Mouse (Mus musculus) inflammation-experienced regulatory T-cells, adult 6 months (primary cell): ENCODE data around the gene Hfm1. TPM values are rescaled to one million over a fixed set of nuclear protein-coding genes. Genes with fewer than 3 reads are reported as not detected.

ENCODE experiments used
- ATAC-seq: one replicate; pipeline ENCODE4 v1.8.0; 2017
- polyA plus RNA-seq, 3 experiments: library from polyadenylated mRNA; unstranded; fragments of 100-300 nt; shearing (Covaris generic); gene quantifications; one replicate each; pipeline ENCODE4 v1.2.1; 2017

Gene Hfm1
- polyA plus RNA-seq, result not detected

DNA sequence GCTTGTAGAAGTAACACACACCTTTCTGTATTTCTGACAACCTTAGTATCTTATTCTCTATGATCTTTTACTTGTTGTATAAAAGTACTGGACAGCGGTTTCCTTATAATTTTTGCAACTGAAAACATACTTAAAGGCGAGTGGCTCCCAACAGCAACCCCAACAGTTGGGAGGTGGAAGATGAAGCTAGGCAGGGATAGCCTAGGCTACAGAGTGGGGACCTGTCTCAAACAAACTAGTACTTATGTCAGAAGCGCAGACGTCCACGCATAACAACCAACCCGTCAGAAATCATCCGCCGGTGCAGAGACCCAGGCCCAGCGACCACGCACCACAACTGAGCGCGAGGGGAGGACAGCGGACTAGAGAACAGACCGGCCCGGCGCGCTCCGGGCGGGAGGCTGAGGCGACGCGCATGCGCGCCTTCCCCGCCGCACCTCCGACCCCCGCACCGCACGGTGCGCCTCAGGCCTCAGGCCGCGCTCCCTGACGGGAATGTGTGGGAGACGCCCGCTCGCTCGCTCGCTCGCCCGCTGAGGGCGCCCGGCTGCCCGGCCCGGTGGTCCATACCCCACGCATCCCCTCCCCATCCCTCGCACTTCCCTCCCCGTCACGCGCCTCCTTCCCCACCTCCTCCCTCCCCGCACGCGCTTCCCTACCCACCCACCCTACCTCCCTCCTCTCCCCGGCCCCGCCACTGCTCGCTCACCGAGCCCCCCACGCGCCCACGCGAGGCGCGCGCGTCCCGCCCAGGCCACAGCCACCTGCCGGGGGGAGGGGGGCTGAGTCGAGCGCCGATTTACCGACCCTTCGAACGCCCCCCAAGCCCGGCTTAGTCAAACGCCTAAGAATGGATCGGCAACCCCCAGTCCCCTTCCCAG, at the start of gene Hfm1:
Gene Hfm1, minus strand, starts transcription at position 834 of the 881 bp plus-strand sequence.
- peak; percentile 41 for ATAC-seq

DNA sequence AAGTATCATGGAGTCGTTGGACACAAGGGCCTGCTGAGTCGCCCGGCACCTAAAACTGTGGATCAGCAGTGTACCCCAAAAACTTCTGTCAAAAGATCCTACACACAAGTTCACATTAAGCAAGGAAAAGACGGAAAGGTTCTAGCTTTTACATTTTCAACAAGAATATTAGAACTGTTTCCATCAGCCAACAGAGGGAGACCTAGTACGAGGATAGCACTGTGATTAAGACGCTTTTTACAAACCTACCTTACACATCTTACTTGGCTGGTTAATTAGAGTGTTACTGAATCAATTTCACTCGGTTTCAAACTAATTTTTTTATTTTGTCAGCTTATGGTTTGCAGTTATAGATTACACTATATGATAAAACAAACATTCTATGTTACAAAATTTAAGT, 47.8 kb upstream of the Hfm1 start:
- no peak for ATAC-seq

DNA sequence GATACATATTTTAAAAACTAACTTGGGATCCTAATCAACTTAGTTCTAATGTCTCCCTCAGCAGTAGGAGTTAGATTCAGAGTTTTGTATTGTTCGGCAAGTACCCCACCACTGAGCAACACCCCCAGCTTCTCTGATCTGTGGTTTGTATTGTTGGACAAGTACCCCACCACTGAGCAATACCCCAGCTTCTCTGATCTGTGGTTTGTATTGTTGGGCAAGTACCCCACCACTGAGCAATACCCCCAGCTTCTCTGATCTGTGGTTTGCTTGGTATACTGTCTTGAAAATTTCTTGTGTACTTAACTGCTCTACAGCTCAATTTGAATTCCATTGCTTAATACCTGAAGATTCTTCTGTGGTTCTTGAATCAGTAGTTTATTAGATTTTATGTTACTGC, 41.5 kb upstream of the Hfm1 start:
- no peak for ATAC-seq

DNA sequence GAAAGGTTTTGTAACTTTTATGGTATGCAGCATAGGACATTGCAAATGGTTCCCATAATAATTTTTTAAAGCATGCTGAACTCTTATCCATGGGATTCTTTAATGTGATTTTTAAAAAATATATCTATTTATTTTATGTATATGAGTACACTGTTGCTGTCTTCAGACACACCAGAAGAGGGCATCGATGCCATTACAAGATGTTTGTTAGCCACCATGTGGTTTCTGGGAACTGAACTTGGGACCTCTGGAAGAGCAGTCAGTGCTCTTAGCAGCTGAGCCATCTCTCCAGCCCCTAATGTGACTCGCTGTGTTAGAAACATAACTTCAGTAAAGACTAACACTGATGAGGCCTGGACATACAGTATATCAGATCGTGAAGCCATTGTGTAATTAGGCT, 40.3 kb upstream of the Hfm1 start:
- no peak for ATAC-seq

DNA sequence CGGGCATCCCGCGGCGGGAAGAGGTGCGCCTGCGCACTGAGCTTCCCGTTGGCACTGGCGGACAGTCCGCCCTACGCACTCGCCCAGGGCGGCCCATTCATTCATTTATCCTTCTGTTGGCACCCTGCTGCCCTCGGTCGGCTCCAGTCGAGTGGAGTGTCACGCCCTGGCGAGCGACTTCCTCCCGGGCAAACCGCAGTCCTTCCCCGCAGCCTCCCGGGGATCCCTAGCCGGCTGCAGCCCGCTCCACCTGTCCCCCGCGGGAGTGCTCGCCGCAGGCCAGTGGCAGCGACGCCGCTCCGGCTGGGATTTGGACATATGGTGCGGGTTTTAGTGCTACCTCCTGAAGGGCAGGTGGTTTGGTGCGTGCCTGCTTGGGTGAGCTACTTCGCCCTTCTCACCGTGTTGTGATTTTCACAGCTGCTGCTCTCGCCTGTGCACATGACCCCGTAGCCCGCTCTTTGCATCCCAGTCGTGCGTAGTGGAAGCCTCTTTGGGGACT, 38.4 kb upstream of the Hfm1 start:
- peak; percentile 76 for ATAC-seq

DNA sequence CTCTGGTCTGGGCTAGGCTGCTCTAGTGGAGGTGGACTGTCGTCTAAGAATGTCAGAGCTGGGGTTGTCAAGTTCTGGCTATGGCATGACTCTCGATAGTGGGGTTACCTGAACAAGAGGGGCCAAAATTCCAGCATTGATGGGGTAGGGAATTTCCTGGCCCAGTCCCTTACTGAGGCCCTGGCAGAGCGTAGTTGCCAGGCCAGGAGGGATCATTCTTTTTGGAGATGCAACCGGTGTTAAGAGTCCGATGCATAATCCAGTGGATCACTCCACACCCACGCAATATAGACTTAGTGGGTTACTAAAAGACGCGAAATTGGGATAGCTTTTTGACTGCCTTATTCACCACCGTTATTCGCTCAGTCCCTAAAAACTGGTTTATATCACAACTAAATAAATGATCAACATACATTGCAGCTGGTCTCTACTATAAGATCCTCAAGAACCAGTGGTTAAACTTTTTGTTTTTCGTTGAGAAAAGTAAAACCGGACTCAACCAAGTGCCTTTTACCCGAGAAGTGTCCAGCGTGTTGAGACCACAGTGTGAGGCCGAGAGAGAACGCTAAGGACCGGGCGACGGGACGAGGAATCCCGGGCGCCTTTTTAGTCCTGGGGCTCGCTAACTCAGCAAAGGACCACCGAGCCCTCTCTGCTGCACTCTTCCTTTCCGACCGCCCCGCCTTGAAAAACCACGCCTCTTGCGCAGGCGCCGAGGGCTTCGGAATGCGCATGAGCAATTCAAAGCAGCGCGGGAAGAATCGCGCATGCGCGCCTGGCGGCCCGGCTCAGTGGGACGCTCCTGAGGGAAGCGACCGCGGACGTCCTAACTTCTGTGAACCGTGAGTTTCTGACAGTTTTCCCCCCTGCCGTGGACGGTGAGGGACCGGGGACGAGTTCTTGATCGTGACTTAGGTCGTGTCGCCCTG, 37.7 kb upstream of the Hfm1 start, which contains the start of gene Cdc7:
Gene Cdc7, plus strand, starts transcription at position 739 of the 929 bp plus-strand sequence.
- peak; percentile 81 for ATAC-seq

DNA sequence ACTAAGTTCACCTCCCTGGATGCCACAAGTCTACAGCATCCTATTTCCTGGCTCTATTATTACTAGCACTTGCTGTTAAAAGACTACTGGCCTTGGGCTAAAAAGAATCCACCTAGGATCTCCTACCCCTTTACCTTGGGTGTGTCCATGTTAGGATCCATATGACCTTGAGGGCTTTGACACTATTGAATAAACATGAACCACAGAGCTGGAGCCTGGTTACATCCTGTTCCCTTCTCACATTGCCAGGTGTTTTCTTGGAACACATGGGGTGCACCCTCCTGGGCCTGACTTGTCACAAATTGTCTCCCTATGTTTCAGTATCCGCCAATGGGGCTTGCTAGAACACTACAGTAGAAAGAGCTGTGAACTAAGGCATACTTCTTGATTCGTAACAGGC, 34.3 kb upstream of the Hfm1 start:
- no peak for ATAC-seq

DNA sequence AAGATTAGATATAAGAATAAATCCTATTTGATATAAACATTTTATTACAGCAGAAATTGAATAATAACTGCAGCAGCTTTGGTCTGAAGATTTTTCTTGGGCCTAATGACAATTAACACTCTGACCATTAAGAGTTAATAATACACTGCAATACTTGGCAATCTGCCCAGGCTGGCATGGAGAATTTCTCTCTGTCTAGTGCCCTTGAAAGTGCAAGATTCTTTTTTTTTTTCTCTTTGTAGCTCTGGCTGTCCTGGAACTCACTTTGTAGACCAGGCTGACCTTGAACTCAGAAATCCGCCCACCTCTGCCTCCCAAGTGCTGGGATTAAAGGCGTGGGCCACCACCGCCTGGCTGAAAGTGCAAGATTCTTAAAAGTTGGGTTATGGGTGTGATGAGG, 32.9 kb upstream of the Hfm1 start:
- no peak for ATAC-seq

DNA sequence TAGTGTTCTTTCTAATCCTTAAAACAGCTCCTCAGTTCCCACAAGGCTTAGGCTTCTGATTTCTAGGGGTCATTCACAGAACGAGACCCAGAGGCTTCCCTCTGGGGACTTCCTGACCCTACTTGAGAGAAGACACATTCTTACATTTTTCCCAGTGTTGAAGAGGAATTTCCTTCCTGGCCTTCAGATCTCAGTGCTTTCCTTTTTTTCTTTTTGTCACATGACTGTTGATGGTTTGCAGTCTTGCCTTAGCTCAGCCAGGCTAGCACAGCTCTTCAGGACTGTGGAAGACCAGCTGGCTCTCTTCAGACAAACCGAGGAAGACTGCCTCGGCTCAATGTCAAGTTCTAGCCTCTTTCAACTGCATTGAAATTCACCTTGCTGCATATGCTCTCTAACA, 30.3 kb upstream of the Hfm1 start:
- no peak for ATAC-seq

DNA sequence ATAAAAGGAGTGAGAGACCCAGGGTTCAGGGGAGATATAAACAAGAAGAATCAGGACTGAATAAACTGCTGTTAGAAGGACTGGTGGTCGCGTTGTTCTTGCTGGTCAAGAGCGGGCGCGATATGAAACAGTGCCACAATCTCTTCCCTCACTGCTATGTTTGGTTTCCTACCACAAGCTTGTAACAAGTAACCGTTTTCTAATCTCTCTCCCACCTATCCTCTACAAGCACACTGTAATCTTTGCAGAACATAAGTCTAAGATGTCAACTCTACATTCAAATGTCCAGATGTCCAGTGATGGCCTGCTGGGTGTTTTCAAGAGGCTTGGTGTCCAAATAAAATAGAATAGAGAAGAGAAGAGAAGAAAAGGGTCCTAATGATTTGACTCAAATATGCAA, 22.6 kb upstream of the Hfm1 start:
- no peak for ATAC-seq

DNA sequence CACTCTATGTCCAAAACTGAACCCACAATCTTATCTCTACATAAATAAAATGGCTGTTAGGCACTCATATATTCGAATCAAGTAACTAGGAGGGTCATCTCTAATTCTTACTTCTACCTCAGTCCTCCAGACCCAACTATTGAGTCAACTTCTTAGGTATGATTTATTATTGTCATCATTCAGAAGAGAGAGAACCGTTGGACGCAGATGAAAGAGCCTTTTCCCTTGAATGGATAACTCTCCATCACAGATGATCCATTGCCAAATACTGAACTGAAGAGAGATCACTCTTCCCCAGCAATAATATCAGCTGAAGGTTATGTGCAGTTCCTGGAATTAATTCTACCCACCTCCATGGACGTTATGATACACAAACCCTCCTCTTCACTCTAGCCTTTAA, 20.2 kb upstream of the Hfm1 start:
- ATAC-seq, result no peak

DNA sequence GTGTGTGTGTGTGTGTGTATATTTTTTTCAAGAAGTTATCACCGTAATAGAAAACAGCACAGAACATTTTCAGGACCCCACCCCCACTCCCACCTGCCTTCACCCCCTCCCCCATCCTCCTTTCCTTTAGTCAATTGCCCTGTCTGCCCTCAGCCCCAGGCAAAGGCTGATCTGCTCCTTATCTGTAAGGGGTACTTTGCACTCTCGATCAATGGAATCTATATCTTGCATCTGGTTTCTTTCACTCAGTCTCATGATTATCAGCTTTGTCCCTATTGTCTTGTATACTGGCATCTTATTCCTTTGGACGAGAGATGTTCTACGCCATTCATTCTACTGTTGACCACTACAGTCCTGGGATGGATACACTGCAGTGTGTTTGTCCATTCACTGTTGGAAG, 1.9 kb upstream of the Hfm1 start:
- ATAC-seq, result no peak

DNA sequence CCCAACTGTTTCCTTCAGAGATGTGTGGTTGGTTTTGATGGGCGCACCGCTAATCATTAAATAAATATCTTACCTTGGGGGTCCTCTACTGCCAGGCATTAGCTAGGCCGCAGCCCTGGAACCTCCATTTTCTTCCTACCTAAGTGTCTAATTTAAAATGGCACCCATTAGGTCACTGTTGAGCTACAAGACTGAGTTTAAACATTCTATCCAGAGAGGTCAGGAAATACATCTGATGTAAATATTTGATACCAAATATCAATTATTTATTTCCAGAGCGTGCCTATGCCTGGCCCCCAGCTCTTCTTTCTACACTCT, 207 bp upstream of the Hfm1 start:
- ATAC-seq, result no peak

DNA sequence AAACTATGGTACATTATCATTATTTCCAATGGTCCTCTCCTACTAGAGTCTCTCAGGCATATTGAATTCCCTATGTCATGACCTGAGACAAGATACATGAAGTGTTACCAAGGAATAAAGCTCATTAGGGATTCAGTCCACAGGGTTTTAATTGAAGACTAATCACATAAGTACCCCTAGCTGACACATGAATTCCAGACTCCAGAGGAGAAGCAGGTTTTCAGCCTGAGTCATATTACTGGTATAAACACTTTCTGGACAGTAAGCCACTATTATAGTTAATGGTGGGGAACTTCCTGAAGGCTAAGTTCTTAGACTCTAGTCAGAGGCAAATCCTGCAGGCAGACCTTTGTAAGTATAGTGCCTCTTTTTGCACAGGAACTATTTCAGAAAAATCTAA, 6.8 kb downstream of the Hfm1 start:
- ATAC-seq, result no peak

DNA sequence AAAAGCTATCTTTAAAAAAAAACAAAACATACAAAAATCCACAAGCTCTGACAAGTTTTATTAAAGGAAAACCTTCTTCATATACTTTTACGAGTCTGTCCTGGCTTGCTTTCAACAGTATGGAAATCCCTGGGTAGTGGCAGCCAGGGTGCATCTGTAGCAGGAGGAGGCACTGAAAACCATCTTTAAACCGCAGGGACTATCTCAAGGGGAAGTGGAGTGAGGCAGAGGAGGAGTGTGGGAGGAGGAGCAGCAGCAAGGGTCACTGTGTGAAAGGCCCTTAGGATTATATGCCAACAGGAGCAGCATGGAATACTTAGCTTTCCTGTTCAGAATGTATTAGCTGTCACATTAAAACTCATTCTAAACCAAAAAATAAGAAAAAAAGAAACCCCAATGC, 29.2 kb downstream of the Hfm1 start:
- no peak for ATAC-seq

DNA sequence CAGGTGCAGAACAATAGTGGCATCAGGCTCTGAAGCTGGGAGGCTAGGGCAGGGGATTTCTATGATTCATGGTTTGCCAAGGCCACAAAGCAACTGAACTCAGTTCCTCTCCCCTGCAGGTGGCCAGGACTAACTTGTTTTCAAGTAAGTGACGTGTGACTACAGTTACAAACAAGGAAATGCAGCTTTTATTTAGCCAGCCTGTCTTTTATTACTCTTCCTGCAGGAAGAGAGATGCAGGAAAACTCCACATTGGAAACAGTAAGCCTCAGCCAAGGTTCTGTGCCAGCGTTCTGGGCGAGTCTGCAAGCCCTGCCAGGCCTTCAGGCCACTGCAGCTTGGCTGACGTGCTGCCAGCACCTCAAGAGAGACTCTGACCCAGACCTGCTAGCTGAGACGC, 34.3 kb downstream of the Hfm1 start:
- no peak for ATAC-seq

DNA sequence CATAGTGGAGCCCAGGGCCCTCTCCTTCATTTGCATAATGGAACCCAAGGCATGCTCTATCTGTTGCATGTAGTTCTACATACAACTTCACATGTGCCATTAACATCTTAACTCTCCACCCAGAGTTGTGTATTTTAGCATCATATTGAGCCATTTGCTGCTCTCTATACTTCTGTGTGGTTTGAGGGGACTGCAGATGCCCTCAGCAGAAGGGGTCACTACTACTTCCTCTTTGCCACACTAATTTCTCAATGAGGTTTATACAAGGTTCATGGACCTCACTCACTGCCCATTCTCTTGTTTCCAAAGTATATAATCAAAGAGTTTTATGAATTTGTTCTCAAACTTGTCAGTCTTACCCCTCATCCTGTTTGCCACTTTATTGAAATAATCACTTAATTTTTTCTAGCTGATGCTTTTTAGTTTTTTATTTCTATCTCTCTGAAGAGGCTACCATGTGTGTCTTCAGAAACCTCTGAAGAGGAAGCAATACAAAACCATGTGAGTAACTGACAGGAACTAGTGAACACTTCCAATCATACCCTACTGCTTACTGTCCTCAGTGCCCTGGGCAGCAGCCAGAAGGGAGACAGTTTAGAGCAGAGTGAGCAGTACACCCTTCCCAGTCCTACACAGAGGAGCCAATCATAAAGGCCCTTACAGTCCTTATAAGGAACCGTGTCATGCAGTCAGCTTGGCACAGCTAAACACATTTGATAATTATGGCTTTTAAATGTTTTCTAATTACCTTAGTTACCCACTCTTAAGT, 38.6 kb downstream of the Hfm1 start:
- ATAC-seq, result no peak

DNA sequence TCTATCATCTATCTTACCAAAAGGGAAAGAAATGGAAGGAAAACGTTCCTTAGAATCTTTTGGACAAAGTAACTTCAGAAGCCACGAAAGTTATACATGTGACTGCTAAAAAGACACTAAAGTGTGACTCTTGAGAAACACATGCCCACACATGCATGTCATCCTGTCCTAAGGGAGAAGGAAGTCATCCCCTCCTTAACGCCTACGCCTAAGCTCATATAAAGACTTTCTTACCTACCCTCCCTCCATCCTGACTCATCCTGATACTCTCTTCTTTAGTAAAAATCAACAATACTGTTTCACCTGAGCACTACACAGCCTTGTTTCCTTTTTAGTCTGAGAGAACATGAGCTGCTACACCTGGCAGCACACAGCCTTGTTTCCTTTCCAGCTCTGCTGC, 40.6 kb downstream of the Hfm1 start:
- ATAC-seq, result peak; percentile 75

DNA sequence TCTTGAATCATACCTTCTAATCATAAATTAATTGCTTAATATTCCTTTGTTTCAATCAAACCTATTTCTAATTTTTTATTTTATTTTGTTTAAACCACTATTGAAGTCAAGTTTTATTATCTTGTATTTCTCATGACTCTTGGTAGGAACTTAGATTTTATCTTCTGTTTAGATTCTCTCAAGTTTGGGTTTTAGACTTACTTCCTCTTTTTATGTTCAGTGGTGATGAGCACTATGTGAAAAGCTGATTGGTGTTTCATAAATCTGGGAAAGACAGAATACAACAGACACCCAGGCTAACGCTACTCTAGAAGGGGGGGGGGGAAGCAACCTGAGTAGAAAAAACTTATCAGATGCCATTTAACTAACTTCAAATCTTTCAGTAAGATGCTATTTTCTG, 49.7 kb downstream of the Hfm1 start:
- no peak for ATAC-seq

DNA sequence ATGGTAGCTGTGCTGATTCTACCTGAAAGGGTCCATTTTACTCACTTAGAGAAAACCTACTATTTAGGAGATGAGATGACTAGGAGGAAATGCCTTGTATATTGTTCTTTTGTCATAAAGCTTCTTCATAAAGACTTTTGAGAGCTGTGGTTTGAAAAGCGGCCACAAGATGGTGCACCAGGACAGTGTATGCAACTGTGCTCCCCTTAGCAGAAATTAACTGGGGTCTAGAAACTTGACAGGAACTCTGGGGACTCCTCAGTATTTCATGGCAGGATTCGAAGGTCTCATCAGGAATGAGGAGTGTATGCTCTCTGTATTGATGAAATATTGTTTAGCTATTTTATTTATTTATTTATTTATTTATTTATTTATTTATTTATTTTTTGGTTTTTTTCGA, 65.7 kb downstream of the Hfm1 start:
- ATAC-seq, result peak; percentile 52

DNA sequence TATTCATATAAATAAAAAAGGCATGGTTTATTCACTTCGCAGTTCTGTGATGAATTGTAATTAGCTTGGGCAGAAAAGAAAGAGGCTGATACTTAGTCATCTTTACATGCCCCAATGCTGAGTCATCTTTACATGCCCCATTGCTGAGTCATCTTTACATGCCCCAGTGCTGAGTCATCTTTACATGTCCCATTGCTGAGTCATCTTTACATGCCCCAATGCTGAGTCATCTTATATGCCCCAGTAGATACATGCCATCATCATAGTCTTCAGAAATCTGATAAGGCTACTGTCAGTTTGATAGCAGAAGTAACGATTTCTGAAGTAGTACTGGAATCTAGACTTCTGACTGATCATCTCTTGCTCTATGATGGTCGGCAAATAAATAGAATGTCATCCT, 72.8 kb downstream of the Hfm1 start:
- ATAC-seq, result no peak

DNA sequence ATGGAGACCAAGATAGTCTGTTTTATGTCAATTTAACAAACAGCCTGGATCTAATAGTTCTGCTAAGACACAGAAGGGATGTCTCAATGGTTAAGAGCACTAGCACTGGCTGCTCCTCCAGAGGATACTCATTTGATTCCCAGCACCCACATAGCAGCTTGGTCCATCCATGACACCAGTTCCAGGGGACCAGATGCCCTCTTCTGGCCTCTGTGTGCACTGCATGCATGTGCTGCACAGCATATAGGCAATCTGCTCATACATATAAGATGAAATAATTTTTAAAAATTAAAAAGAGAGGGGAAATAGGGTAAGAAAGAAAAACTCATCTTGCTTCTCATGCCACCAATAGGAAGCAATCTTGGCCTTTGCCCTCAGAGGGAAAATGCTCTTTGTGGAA, 79.1 kb downstream of the Hfm1 start:
- no peak for ATAC-seq

DNA sequence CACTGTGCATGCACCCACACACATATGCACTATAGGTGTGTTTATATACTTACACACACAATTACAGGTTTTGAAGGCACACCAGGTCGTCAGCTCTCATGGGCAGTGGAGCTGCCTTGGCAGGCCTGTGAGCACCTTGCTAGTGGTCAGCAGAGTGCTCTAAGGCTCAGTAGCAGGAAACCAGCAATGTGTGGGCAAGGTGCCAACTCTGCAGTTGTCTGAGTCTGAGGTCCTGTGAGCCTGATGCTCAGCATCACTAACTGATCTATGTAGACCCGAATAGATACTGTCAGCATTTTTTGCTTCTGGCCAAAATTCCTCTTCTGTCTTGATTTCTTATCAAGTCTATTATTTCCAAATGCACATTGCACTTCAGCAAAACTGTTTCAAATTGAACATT, 82.2 kb downstream of the Hfm1 start:
- no peak for ATAC-seq
